Mouse (Mus musculus): ENCODE results near the gene Wnt8b. TPM values are rescaled to one million over a fixed set of nuclear protein-coding genes. Genes with fewer than 3 reads are reported as not detected.

Wnt8b gene
- polyA plus RNA-seq, 1 experiment: not detected

GRCm38 (mm10) chr19:44510534-44511175, 17.4 kb downstream of the Wnt8b start:
- no peak for DNase-seq
- Histone ChIP-seq H3K4me3 (replicated peaks; ENCODE audit: extremely low read depth, low read depth, low read length) (no peak overlapping the region), H3K4me1 (ENCODE audit: control insufficient read depth, insufficient read depth, low read length) (peaks cover 2% of the 10 kb centered on the region; the same call in 1 of the 2 replicates)
- TF ChIP-seq POLR2A (IDR thresholded peaks at IDR 0.05; ENCODE audit: borderline replicate concordance, extremely low read depth, low read depth, low read length): no peak
- no peak for TF ChIP-seq CTCF (IDR thresholded peaks at IDR 0.05; ENCODE audit: insufficient read depth, low read length)
- WGBS: 6% methylated on average over 12 of the region's 12 CpGs

GRCm38 (mm10) chr19:44511451-44512231, 18.4 kb downstream of the Wnt8b start:
- DNase-seq: no peak
- Histone ChIP-seq H3K4me1 (ENCODE audit: control insufficient read depth, insufficient read depth, low read length) (peaks cover 2% of the 10 kb centered on the region; the same call in 1 of the 2 replicates), H3K4me3 (replicated peaks; ENCODE audit: extremely low read depth, low read depth, low read length) (no peak overlapping the region)
- TF ChIP-seq POLR2A (IDR thresholded peaks at IDR 0.05; ENCODE audit: borderline replicate concordance, extremely low read depth, low read depth, low read length) (no peak), CTCF (IDR thresholded peaks at IDR 0.05; ENCODE audit: insufficient read depth, low read length) (no peak)
- WGBS: 3% methylated on average over 66 of the region's 66 CpGs

GRCm38 (mm10) chr19:44512601-44513000, 19.3 kb downstream of the Wnt8b start:
- 60% methylated on average over 5 of the region's 5 CpGs for WGBS
- no peak for DNase-seq
- no peak overlapping the region for H3K4me3 ChIP-seq (replicated peaks; ENCODE audit: extremely low read depth, low read depth, low read length)
- TF ChIP-seq POLR2A (IDR thresholded peaks at IDR 0.05; ENCODE audit: borderline replicate concordance, extremely low read depth, low read depth, low read length) (no peak), CTCF (IDR thresholded peaks at IDR 0.05; ENCODE audit: insufficient read depth, low read length) (no peak)
- H3K4me1 ChIP-seq (ENCODE audit: control insufficient read depth, insufficient read depth, low read length): peaks cover 2% of the 10 kb centered on the region; the same call in 1 of the 2 replicates

GRCm38 (mm10) chr19:44513054-44513833, 20.0 kb downstream of the Wnt8b start:
- TF ChIP-seq POLR2A (IDR thresholded peaks at IDR 0.05; ENCODE audit: borderline replicate concordance, extremely low read depth, low read depth, low read length) (no peak), CTCF (IDR thresholded peaks at IDR 0.05; ENCODE audit: insufficient read depth, low read length) (no peak)
- Histone ChIP-seq H3K4me1 (ENCODE audit: control insufficient read depth, insufficient read depth, low read length) (peaks cover 2% of the 10 kb centered on the region; the same call in 1 of the 2 replicates), H3K4me3 (replicated peaks; ENCODE audit: extremely low read depth, low read depth, low read length) (no peak overlapping the region)
- WGBS: 45% methylated on average over 11 of the region's 11 CpGs
- DNase-seq: no peak

GRCm38 (mm10) chr19:44513921-44514482, 20.7 kb downstream of the Wnt8b start:
- Histone ChIP-seq H3K4me1 (ENCODE audit: control insufficient read depth, insufficient read depth, low read length) (peaks cover 2% of the 10 kb centered on the region; the same call in 1 of the 2 replicates), H3K4me3 (replicated peaks; ENCODE audit: extremely low read depth, low read depth, low read length) (no peak overlapping the region)
- no peak for DNase-seq
- TF ChIP-seq POLR2A (IDR thresholded peaks at IDR 0.05; ENCODE audit: borderline replicate concordance, extremely low read depth, low read depth, low read length) (no peak), CTCF (IDR thresholded peaks at IDR 0.05; ENCODE audit: insufficient read depth, low read length) (no peak)
- WGBS: 43% methylated on average over 7 of the region's 7 CpGs

GRCm38 (mm10) chr19:44514521-44515451, 21.5 kb downstream of the Wnt8b start:
- H3K4me3 ChIP-seq (replicated peaks; ENCODE audit: extremely low read depth, low read depth, low read length): no peak overlapping the region
- TF ChIP-seq CTCF (IDR thresholded peaks at IDR 0.05; ENCODE audit: insufficient read depth, low read length) (no peak), POLR2A (IDR thresholded peaks at IDR 0.05; ENCODE audit: borderline replicate concordance, extremely low read depth, low read depth, low read length) (no peak)
- DNase-seq: no peak
- peaks cover 2% of the 10 kb centered on the region; the same call in 1 of the 2 replicates for H3K4me1 ChIP-seq (ENCODE audit: control insufficient read depth, insufficient read depth, low read length)
- WGBS: 33% methylated on average over 14 of the region's 14 CpGs

GRCm38 (mm10) chr19:44515769-44516168, 22.5 kb downstream of the Wnt8b start:
- Histone ChIP-seq H3K4me1 (ENCODE audit: control insufficient read depth, insufficient read depth, low read length) (peaks cover 2% of the 10 kb centered on the region; the same call in 1 of the 2 replicates), H3K4me3 (replicated peaks; ENCODE audit: extremely low read depth, low read depth, low read length) (no peak overlapping the region)
- 68% methylated on average over 6 of the region's 6 CpGs for WGBS
- no peak for TF ChIP-seq CTCF (IDR thresholded peaks at IDR 0.05; ENCODE audit: insufficient read depth, low read length)
- no peak for TF ChIP-seq POLR2A (IDR thresholded peaks at IDR 0.05; ENCODE audit: borderline replicate concordance, extremely low read depth, low read depth, low read length)
- DNase-seq: no peak

- TF ChIP-seq POLR2A (IDR thresholded peaks at IDR 0.05; ENCODE audit: borderline replicate concordance, extremely low read depth, low read depth, low read length) (no peak), CTCF (IDR thresholded peaks at IDR 0.05; ENCODE audit: insufficient read depth, low read length) (no peak)
- no peak for DNase-seq
- 67% methylated on average over 12 of the region's 12 CpGs for WGBS
Observed at GRCm38 (mm10) chr19:44517996-44518768, 24.9 kb downstream of the Wnt8b start.

More at GRCm38 (mm10) chr19:44517996-44518768, 24.9 kb downstream of the Wnt8b start:
- no peaks in the 10 kb centered on the region for H3K4me1 ChIP-seq (ENCODE audit: control insufficient read depth, insufficient read depth, low read length)
- no peak overlapping the region for H3K4me3 ChIP-seq (replicated peaks; ENCODE audit: extremely low read depth, low read depth, low read length)

Data from lung, adult 2 months (tissue).